Mouse (Mus musculus): ENCODE results near the gene Prdx4.

DNA sequence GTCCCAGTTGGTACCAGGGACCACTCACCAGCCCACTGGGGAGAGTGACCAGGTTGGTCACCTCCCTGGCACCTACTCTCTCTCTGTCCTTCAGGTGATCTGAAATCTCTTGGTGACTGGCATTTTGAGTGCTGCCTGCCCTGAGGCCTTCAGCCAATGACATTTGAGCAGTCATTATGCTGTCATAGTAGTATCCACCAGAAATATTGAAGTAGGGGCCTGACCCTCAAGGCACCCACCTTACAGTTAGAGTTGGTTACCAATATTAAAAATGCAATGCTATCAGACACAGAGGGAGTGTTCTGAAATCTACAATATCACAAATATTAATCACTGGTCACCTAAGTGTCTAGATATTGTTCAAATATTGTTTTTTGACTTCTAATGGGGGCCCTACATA lies at the start of gene Prdx4:
- TF ChIP-seq CTCF (IDR thresholded peaks at IDR 0.05; ENCODE audit: low read depth) (no peak), EP300 (IDR thresholded peaks at IDR 0.05; ENCODE audit: low read depth) (no peak)
